Mouse (Mus musculus) liver, embryonic 12.5 days (tissue): Measurements from ENCODE around the gene Rabepk. TPM values are rescaled to one million over a fixed set of nuclear protein-coding genes. Genes with fewer than 3 reads are reported as not detected.

Experiments used
- ATAC-seq: fragments of 200-750 bp; cut with Nextera tagmentation; 2 replicates; pipeline ENCODE4 v1.8.0; 2017; ENCODE audit warnings: moderate number of reproducible peaks, mild to moderate bottlenecking, moderate library complexity
- H3K27ac ChIP-seq: fragments of 300-500 bp; sonication (generic); 2 replicates; pipeline ENCODE4 v1.5.1; 2016; ENCODE audit warnings: mild to moderate bottlenecking
- H3K27me3 ChIP-seq: fragments of 300-500 bp; sonication (generic); replicated peaks from 2 replicates; pipeline ENCODE4 v1.6.1; 2016; ENCODE audit warnings: mild to moderate bottlenecking, moderate library complexity
- H3K36me3 ChIP-seq: fragments of 300-500 bp; sonication (generic); 2 replicates; pipeline ENCODE4 v1.6.1; 2016; ENCODE audit warnings: mild to moderate bottlenecking, moderate library complexity
- H3K4me1 ChIP-seq: fragments of 300-500 bp; sonication (generic); 2 replicates; pipeline ENCODE4 v1.6.1; 2016
- H3K4me2 ChIP-seq: fragments of 300-500 bp; sonication (generic); 2 replicates; pipeline ENCODE4 v1.6.1; 2016; ENCODE audit warnings: mild to moderate bottlenecking, moderate library complexity
- H3K4me3 ChIP-seq: fragments of 300-500 bp; sonication (generic); 2 replicates; pipeline ENCODE4 v1.5.1; 2016; ENCODE audit warnings: mild to moderate bottlenecking, moderate library complexity
- H3K9ac ChIP-seq: fragments of 300-500 bp; sonication (generic); 2 replicates; pipeline ENCODE4 v1.6.1; 2016; ENCODE audit warnings: mild to moderate bottlenecking, moderate library complexity
- H3K9me3 ChIP-seq: fragments of 300-500 bp; sonication (generic); replicated peaks from 2 replicates; pipeline ENCODE4 v1.6.1; 2016; ENCODE audit warnings: mild to moderate bottlenecking, moderate library complexity
- WGBS: fragments of 180-500 bp; shearing (Covaris S2); methylation state at CpG from one replicate; pipeline ENCODE4 v1.1.7; 2016; ENCODE audit not compliant: insufficient replicate concordance; 5-methylcytosine and 5-hydroxymethylcytosine counted together
- polyA plus RNA-seq: library from polyadenylated mRNA; unstranded; fragments of >200 nt; fragmentation: Nextera tagmentation; extraction: Ambion mirVana; gene quantifications from 2 replicates; pipeline ENCODE4 v1.2.1, GENCODE M21; 2016

Rabepk gene
- polyA plus RNA-seq, 1 experiment from 2014 or later, result 33.2 TPM

DNA sequence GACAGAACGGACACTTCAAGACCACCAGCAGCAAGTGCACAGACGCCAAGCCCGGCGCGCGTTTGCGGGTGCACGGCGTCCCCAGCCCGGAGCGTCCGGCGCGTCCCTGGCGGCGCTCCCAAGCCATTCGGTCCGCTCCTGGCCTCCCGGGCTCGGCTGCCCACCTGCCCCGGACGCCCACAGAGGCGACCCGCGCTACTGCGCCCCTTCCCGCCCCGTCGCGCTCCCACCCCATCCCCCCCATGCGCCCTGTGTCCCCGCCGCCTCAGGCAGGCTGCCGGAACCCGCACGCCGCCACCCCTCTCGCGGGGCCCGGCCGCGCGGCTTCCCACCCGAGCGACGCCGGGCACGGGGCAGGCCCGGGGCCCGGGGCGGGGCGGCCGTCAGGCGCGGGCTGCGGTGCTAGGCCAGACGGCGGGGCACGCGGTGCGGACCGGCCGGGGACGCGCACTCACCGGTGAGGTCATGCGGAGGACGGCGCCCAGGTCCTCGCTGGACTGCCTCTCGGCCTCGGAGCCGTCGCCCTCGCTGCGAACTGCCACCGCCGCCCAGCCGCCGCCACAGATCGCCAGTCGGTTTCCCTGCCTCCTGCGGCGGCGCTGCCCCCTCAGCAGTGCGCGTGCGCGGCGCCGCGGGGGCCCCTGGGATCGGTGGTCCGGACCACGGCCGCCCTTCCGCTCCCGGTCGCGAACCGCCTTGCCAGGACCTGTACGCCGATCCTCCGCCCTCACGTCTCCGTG, 45.7 kb downstream of the Rabepk start:
- H3K4me1 ChIP-seq, result peaks cover 44% of the 10 kb centered on the region
- peak overlapping the region; percentile 87 for H3K4me2 ChIP-seq
- peak; percentile 93 for ATAC-seq
- peak overlapping the region; percentile 100 for H3K9ac ChIP-seq
- WGBS, result under 1% methylated on average over 103 of the region's 106 CpGs
- no peaks in the 10 kb centered on the region for H3K27me3 ChIP-seq
- H3K36me3 ChIP-seq, result peaks cover 7% of the 10 kb centered on the region; the same call in 1 of the 2 replicates
- H3K4me3 ChIP-seq, result peak overlapping the region; percentile 94
- no peaks in the 10 kb centered on the region for H3K9me3 ChIP-seq
- H3K27ac ChIP-seq, result peak overlapping the region; percentile 99

DNA sequence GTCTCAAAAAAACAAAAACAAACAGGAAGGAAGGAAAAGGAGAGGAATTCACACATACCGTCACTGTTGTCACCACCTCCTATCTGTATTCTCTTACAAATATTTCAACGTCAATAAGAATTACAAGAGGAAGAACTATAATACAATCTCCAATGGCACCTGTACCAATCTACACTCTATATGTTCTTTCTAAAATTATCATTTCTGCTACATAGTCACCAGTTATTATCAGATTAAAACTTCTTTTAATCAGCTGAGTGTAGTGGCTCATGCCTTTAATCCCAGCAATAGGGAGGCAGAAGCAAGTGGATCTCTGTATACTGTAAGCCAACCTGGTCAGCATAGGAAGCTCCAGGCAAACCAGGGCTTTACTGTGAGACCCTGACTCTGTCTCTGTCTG, 49.5 kb downstream of the Rabepk start:
- 42% methylated on average over 2 of the region's 2 CpGs for WGBS
- H3K4me3 ChIP-seq, result peak overlapping the region; percentile 12; the same call in 1 of the 2 replicates
- H3K9ac ChIP-seq, result peak overlapping the region; percentile 45; the same call in 1 of the 2 replicates
- peaks cover 61% of the 10 kb centered on the region for H3K4me1 ChIP-seq
- H3K4me2 ChIP-seq, result peak overlapping the region; percentile 87
- no peak for ATAC-seq
- peaks cover 23% of the 10 kb centered on the region for H3K36me3 ChIP-seq
- no peaks in the 10 kb centered on the region for H3K27me3 ChIP-seq
- H3K27ac ChIP-seq, result peak overlapping the region; percentile 72
- no peaks in the 10 kb centered on the region for H3K9me3 ChIP-seq

DNA sequence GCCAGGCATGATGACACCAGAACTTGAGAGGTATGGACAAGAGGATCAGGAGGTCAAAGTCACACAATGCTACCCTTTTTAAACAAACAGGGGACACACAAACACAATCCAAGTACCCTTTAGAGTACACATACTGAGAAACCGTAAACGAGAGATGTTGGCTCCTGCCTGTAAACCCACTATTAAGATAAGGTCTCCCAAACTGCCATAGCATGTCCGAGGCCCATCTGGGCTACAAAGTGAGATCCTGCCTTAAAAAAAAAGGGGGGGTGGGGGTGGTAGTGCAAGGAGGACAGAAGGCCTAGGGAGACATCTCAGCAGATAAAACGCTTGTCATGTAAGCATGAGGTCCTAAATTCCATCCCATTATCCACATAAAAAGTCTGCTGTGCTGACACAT, 51.2 kb downstream of the Rabepk start:
- WGBS, result 38% methylated on average over 4 of the region's 4 CpGs
- 0 out of 2 replicates have a peak, but pooled peaks have one; percentile 44 for ATAC-seq
- Histone ChIP-seq H3K27me3 (no peaks in the 10 kb centered on the region), H3K4me1 (peaks cover 64% of the 10 kb centered on the region), H3K9me3 (no peaks in the 10 kb centered on the region), H3K4me3 (no peak overlapping the region), H3K4me2 (peak overlapping the region; percentile 40), H3K36me3 (peaks cover 38% of the 10 kb centered on the region), H3K9ac (peak overlapping the region; percentile 18), H3K27ac (peak overlapping the region; percentile 69)

DNA sequence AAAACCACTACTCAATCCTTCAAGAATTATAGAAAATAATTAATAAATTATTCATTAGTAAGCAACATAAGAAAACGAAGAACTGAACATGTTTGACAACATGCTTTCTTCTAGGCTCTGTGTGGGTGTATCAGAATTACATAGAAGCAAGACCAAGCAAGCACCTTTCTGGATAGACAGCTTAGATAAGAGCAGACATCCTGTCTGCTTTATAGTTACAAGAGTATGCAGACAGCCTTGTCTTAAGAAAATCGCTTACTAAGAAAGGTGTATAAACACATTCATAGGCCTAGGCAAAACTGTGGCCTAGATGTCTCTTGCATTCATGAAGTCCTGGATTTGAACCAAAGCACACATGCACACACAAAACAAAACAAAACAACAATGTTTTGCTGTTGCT, 54.0 kb downstream of the Rabepk start:
- ATAC-seq, result no peak
- WGBS, result 63% methylated on average over 2 of the region's 2 CpGs
- H3K27me3 ChIP-seq, result no peaks in the 10 kb centered on the region
- H3K4me1 ChIP-seq, result peaks cover 70% of the 10 kb centered on the region
- H3K4me3 ChIP-seq, result no peak overlapping the region
- no peak overlapping the region for H3K9ac ChIP-seq
- H3K4me2 ChIP-seq, result no peak overlapping the region
- H3K9me3 ChIP-seq, result no peaks in the 10 kb centered on the region
- peak overlapping the region; percentile 37; the same call in 1 of the 2 replicates for H3K27ac ChIP-seq
- peaks cover 45% of the 10 kb centered on the region for H3K36me3 ChIP-seq

DNA sequence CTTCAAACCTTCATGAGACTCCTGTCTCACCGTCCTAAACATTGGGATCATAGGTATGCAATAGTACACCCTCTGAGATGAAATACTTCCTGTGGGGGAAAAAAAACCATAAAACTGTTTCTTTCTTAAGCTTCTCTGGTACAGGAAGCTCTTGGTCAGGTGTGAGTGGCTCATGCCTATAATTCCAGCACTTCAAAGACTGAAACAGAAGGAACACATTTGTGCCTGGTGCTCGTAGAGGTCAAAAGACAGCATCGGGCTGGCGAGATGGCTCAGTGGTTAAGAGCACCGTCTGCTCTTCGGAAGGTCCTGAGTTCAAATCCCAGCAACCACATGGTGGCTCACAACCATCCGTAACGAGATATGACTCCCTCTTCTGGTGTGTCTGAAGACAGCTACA, 55.2 kb downstream of the Rabepk start:
- no peak for ATAC-seq
- no peaks in the 10 kb centered on the region for H3K27me3 ChIP-seq
- peaks cover 43% of the 10 kb centered on the region for H3K36me3 ChIP-seq
- no peak overlapping the region for H3K27ac ChIP-seq
- H3K4me1 ChIP-seq, result peaks cover 68% of the 10 kb centered on the region
- WGBS, result 89% methylated on average over 8 of the region's 8 CpGs
- no peak overlapping the region for H3K4me3 ChIP-seq
- no peak overlapping the region for H3K9ac ChIP-seq
- no peak overlapping the region for H3K4me2 ChIP-seq
- H3K9me3 ChIP-seq, result no peaks in the 10 kb centered on the region

DNA sequence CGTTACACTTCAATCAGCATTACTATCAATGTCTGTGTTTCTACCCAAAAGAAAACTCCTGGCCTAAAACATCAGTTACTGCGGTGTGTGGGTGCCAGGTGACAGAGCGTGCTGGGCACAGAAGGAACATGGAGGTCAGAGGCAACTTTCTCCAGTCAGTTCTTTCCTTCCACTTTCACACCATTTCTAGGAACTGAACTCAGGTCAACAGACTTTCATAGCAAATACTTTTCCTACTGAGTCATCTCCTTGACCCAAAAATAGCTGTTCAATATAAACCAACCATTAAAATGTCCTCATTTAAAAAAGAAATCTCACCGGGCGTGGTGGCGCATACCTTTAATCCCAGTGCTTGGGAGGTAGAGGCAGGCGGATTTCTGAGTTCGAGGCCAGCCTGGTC, 57.0 kb downstream of the Rabepk start:
- WGBS, result 82% methylated on average over 8 of the region's 8 CpGs
- no peak for ATAC-seq
- H3K9me3 ChIP-seq, result no peaks in the 10 kb centered on the region
- H3K9ac ChIP-seq, result 0 out of 2 replicates have a peak overlapping the region, but pooled peaks have one; percentile 12
- H3K36me3 ChIP-seq, result peaks cover 43% of the 10 kb centered on the region
- H3K27me3 ChIP-seq, result no peaks in the 10 kb centered on the region
- H3K4me3 ChIP-seq, result no peak overlapping the region
- peak overlapping the region; percentile 21; the same call in 1 of the 2 replicates for H3K4me2 ChIP-seq
- H3K27ac ChIP-seq, result peak overlapping the region; percentile 73
- peaks cover 72% of the 10 kb centered on the region for H3K4me1 ChIP-seq

DNA sequence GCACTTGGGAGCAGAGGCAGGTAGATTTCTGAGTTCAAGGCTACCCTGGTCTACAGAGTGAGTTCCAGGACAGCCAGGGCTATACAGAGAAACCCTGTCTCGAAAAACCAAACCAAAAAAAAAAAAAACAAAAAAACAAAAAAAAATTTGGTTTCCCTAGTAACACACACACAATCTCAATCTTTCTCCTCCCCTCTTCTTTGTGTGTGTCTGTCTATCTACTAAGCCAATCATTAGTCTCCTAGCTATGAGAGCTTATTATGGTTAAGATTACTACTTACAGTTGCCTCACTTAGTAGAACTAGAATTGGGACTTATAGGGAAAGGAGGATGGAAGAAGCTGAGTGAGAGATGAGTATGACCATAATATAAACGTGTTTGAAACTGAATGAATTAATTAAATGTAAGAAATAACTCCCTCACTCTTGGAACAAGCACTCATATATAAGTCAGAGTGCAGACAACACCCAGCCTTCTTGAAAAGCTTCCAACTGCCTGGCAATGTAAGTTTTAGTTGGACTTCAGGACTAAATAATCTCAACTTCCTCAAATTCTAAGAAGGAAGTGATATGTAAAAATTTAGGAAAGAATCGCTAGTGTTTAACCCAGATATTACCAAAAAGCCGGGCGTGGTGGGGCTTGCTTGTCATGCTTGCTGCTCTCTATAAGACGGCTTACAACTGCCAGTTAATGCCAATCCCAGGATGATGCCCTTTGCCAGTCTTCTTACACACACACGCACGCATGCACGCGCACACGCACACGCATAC, 58.1 kb downstream of the Rabepk start:
- Histone ChIP-seq H3K9me3 (no peaks in the 10 kb centered on the region), H3K4me2 (peak overlapping the region; percentile 21; the same call in 1 of the 2 replicates), H3K9ac (no peak overlapping the region), H3K4me1 (peaks cover 77% of the 10 kb centered on the region), H3K4me3 (no peak overlapping the region), H3K36me3 (peaks cover 37% of the 10 kb centered on the region), H3K27me3 (no peaks in the 10 kb centered on the region), H3K27ac (peak overlapping the region; percentile 94)
- no peak for ATAC-seq
- 62% methylated on average over 12 of the region's 12 CpGs for WGBS

DNA sequence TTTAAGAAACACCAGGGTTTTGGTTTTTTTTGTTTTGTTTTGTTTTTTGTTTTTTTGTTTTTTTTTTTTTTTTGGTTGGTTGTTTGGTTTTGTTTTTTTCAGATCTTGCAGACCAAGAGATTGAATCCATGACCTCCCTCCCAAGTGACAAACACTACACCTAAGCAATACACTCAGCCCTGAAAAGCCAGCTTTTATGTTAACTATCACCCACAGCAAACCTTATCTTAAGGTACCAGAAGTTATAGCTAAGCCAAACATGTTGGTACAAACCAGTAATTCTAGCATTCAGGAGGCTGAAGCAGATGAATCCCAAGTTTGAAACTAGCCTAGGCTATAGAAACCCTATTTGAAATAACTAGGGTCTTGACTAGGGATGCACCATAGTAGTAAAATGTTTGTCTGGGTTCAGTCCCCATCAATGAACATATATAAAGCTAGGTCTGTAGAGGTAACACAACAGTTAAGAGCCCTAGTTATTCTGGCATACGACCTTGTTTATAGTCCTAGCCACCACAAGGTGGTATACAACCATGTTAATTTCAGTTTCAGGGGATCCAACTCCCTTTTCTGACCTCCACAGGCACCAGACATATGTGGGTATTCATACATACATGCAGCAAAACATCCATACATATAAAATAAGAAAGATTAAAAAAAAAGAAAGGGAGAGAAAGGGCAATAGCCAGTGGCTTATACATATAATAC, 59.9 kb downstream of the Rabepk start:
- Histone ChIP-seq H3K9me3 (no peaks in the 10 kb centered on the region), H3K4me3 (peak overlapping the region; percentile 31), H3K27me3 (no peaks in the 10 kb centered on the region), H3K4me2 (peak overlapping the region; percentile 58), H3K27ac (peak overlapping the region; percentile 94), H3K4me1 (peaks cover 85% of the 10 kb centered on the region), H3K9ac (peak overlapping the region; percentile 51), H3K36me3 (peaks cover 27% of the 10 kb centered on the region)
- 63% methylated on average over 1 of the region's 1 CpGs for WGBS
- peak; percentile 95 for ATAC-seq

DNA sequence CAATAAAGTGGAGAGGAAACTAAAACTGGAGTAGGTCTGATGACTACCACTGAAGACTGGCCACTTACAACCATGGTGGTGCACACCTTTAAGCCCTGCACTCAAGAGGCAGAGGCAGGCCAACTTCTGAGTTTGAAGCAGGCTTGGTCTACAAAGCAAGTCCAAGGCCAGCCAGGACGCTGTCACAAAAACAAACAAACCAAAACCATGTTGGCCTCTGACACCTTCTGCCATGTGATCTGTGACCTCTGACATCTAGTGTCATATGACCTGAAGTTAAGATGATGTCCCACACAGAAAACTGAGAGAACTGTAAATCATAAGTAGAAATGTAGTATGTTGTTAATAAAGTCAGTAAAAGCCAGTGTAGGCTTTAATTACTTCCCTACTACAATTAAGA, 61.8 kb downstream of the Rabepk start:
- H3K27ac ChIP-seq, result peak overlapping the region; percentile 65
- H3K9ac ChIP-seq, result no peak overlapping the region
- no peak for ATAC-seq
- no peaks in the 10 kb centered on the region for H3K9me3 ChIP-seq
- peaks cover 88% of the 10 kb centered on the region for H3K4me1 ChIP-seq
- peaks cover 26% of the 10 kb centered on the region for H3K36me3 ChIP-seq
- H3K4me3 ChIP-seq, result no peak overlapping the region
- H3K27me3 ChIP-seq, result no peaks in the 10 kb centered on the region
- WGBS, result 74% methylated on average over 1 of the region's 1 CpGs
- H3K4me2 ChIP-seq, result no peak overlapping the region

DNA sequence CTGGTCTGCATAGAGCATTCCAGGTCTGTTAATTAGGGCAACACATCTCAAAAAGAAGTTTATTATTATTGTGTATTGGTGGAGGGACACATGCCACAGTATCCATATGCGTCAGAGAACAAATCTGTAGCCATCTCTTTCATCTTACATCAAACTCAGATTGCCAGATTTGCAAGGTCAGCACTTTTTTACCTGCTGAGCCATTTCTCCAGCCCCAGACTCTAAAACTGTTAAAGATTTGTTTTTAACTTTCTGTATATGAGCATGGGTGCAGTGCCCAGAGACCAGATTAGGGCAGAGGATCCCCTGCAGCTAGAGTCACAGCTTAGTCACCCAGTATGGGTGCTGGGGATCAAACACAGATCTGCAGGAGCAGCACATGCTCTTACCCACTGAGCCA, 63.1 kb downstream of the Rabepk start:
- Histone ChIP-seq H3K4me3 (no peak overlapping the region), H3K27me3 (no peaks in the 10 kb centered on the region), H3K9me3 (no peaks in the 10 kb centered on the region), H3K4me2 (no peak overlapping the region), H3K27ac (peak overlapping the region; percentile 3; the same call in 1 of the 2 replicates), H3K36me3 (peaks cover 20% of the 10 kb centered on the region), H3K9ac (no peak overlapping the region), H3K4me1 (peaks cover 75% of the 10 kb centered on the region)
- 82% methylated on average over 1 of the region's 1 CpGs for WGBS
- ATAC-seq, result no peak
